8 mouse cellular contexts compared by ENCODE assay signal in the genomic region with DNA sequence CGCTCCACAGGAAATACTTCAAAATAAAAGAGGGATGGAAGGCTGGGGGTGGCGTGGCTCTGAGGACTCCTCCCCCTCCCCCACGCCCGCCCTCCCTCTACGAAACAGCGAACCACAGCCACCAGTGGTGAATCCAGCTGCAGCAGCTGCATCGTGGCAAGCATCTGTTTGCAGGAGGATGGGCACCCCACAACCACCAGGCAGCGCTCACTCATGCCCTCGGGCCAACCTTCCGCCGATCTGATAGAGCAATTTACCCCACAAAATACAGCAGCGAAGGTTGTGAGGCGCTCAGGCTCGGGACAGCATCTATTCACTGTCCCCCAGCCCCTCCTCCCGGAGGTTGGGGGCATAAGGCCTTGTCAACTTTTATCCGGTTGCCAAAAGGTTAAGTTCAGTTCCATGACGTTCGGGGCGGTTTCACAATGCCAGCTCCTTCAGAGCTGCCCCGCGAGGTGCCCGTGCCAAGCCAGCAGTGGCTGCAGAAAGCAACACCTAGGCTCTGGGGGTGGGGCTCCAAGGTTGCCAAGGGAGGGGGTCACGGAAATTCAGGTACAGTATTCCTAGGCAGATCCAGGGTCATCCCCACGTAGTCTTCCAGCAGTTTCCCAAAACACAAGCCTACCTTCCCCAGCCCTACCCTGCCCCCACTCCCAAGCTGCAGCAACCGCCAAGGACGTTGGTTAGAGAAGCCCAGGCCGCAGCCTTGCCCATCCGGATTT. TPM values are rescaled to one million over a fixed set of nuclear protein-coding genes. Genes with fewer than 3 reads are reported as not detected.
DNase-seq lines count a peak whose midpoint lies in the region; ATAC-seq lines count a peak whose summit lies in the region.

No protein-coding gene starts in this region.

- H3K27ac ChIP-seq in embryonic facial prominence, embryonic 14.5 days (replicated peaks; ENCODE audit: low read depth, low read length) = peak overlapping the region; percentile 99; the same call in 1 of the 2 replicates
- no peak overlapping the region for H3K27ac ChIP-seq in hindbrain, embryonic 12.5 days

- WGBS in embryonic facial prominence, embryonic 14.5 days = 6% methylated on average over 26 of the region's 28 CpGs
- under 1% methylated on average over 28 of the region's 28 CpGs for WGBS in hindbrain, embryonic 12.5 days

- H3K36me3 ChIP-seq in embryonic facial prominence, embryonic 14.5 days (ENCODE audit: control insufficient read depth, insufficient read depth, low read length) = peaks cover 32% of the 10 kb centered on the region
- peaks cover 15% of the 10 kb centered on the region for H3K36me3 ChIP-seq in hindbrain, embryonic 12.5 days

- H3K9me3 ChIP-seq in embryonic facial prominence, embryonic 14.5 days (ENCODE audit: control insufficient read depth, low read length) = no peaks in the 10 kb centered on the region
- H3K9me3 ChIP-seq in hindbrain, embryonic 12.5 days (replicated peaks) = no peaks in the 10 kb centered on the region

- H3K4me3 ChIP-seq in embryonic facial prominence, embryonic 14.5 days (ENCODE audit: low read depth, low read length) = peak overlapping the region; percentile 98
- peak overlapping the region; percentile 85 for H3K4me3 ChIP-seq in hindbrain, embryonic 12.5 days

- H3K27me3 ChIP-seq in embryonic facial prominence, embryonic 14.5 days (replicated peaks; ENCODE audit: control insufficient read depth, insufficient read depth, low read length) = peaks cover 49% of the 10 kb centered on the region
- H3K27me3 ChIP-seq in hindbrain, embryonic 12.5 days = peaks cover 75% of the 10 kb centered on the region

- peaks cover 52% of the 10 kb centered on the region for H3K4me1 ChIP-seq in embryonic facial prominence, embryonic 14.5 days (ENCODE audit: control insufficient read depth, insufficient read depth, low read length)
- peaks cover 71% of the 10 kb centered on the region for H3K4me1 ChIP-seq in hindbrain, embryonic 12.5 days

- H3K9ac ChIP-seq in embryonic facial prominence, embryonic 14.5 days (ENCODE audit: low read depth, low read length) = peak overlapping the region; percentile 94
- H3K9ac ChIP-seq in hindbrain, embryonic 12.5 days = peak overlapping the region; percentile 92

- ATAC-seq in embryonic facial prominence, embryonic 14.5 days (ENCODE audit: low read depth) = no peak
- no peak for ATAC-seq in hindbrain, embryonic 12.5 days (ENCODE audit: low FRiP score)

- H3K4me2 ChIP-seq in embryonic facial prominence, embryonic 14.5 days (ENCODE audit: low read depth, low read length) = peak overlapping the region; percentile 93
- peak overlapping the region; percentile 88 for H3K4me2 ChIP-seq in hindbrain, embryonic 12.5 days (replicated peaks)

- peak; percentile 73 for DNase-seq in cerebellum, adult 11-12 months
- DNase-seq in cerebellum, postnatal 4 days (ENCODE audit: low spot score in 2 of 2) = no peak
- DNase-seq in adrenal gland, adult 8-10 months = peak; percentile 81
- peak; percentile 63 for DNase-seq in embryonic facial prominence, embryonic 14.5 days (ENCODE audit: low spot score)
- DNase-seq in layer of hippocampus, postnatal 25 days (ENCODE audit: extremely low spot score in 1 of 2, low spot score in 1 of 2) = peak; percentile 18 to 38
- peak; percentile 79 to 86 for DNase-seq in lung, postnatal 4 days
- peak; percentile 38 to 64 for DNase-seq in spleen, postnatal 10 days (ENCODE audit: low spot score in 2 of 2)

RNA-seq across cellular contexts. Expression of a gene that starts 2.1 kb away (rescaled TPM):
- 100 to 1,000 TPM in 1 of 4 experiments, 10 to 100 TPM in 3; 70.8 to 227 (median 87.4) TPM for total RNA-seq in adrenal gland, adult 8-10 months (2022)
- 11.0 and 13.5 TPM in 2 replicates for polyA plus RNA-seq in embryonic facial prominence, embryonic 14.5 days (2014; fragmentation: Nextera tagmentation; extraction: Ambion mirVana)
- polyA plus RNA-seq in hindbrain, embryonic 12.5 days (2016; fragmentation: Nextera tagmentation; extraction: Ambion mirVana) = 13.2 and 15.0 TPM in 2 replicates
- total RNA-seq in layer of hippocampus, postnatal 25 days (2021) = 10 to 100 TPM; 62.1 to 67.7 TPM

RNA-seq across cellular contexts. Expression of a gene that starts 43.1 kb away (rescaled TPM):
- 10 to 100 TPM; 15.3 to 24.0 (median 16.5) TPM for total RNA-seq in adrenal gland, adult 8-10 months (2022)
- 9.6 and 10.1 TPM in 2 replicates for polyA plus RNA-seq in embryonic facial prominence, embryonic 14.5 days (2014; fragmentation: Nextera tagmentation; extraction: Ambion mirVana)
- 9.9 and 11.6 TPM in 2 replicates for polyA plus RNA-seq in hindbrain, embryonic 12.5 days (2016; fragmentation: Nextera tagmentation; extraction: Ambion mirVana)
- total RNA-seq in layer of hippocampus, postnatal 25 days (2021) = 10 to 100 TPM; 13.8 to 16.7 TPM

Comparison
In these comparisons a context has a peak if more than half of its experiments do, and no peak if none do; other contexts are left out.
1. DNase-seq: peak in cerebellum, adult 11-12 months (single experiment), adrenal gland, adult 8-10 months (single experiment), embryonic facial prominence, embryonic 14.5 days (single experiment), layer of hippocampus, postnatal 25 days (2 of 2), lung, postnatal 4 days (2 of 2) and spleen, postnatal 10 days (2 of 2); none in cerebellum, postnatal 4 days (0 of 2).